Mouse (Mus musculus): ENCODE results near the gene Cdk6. TPM values are rescaled to one million over a fixed set of nuclear protein-coding genes. Genes with fewer than 3 reads are reported as not detected.
"Not testable (repeated sequence)": the region's sequence is repeated elsewhere in the genome, so short reads cannot be mapped to it uniquely, and the experiment has no call there.

Gene Cdk6
- total RNA-seq, 2 experiments from 2014 or later: 7.6 to 7.9 TPM

DNA sequence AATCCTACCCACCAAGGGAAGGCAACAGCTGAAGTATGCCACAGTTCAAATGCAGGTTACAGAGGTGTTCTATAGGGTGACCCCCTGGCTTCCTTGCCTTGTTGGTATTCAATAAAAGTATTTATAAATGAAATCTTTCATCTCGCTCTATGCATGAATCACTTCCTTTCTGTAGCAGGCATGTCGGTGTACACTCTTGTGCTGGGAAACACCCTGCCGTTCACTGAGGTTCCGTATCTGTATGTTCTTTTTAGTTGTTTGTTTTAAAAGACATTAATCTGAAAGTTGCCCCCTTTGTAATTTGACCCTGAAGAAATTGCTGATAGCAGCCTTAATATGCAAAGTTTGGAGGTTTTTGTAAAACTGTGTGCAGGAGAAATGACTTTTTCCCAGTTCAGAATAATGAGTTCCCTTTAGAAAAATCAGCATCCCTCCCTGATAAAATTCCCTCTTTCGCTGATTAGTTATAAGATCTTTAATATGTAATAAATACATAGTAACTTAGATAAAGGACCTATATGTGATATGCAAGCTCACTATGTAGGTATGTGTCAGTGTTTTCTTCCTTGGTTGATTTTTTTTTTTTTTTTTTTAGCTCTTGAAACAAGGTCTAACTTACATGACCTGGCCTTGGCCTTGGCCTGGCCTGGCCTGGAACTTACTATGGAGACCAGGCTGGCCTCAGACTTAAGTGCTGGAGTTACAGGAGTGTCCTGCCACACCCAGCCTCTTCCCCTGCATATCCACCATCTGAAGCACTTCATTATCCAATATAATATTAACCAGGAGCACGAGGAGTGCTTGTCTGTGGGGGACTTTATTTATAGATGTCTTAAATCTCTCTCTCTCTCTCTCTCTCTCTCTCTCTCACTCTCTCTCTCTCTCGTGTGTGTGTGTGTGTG, 167.4 kb downstream of the Cdk6 start:
- no peak for DNase-seq (ENCODE audit: low spot score in 2 of 2)

DNA sequence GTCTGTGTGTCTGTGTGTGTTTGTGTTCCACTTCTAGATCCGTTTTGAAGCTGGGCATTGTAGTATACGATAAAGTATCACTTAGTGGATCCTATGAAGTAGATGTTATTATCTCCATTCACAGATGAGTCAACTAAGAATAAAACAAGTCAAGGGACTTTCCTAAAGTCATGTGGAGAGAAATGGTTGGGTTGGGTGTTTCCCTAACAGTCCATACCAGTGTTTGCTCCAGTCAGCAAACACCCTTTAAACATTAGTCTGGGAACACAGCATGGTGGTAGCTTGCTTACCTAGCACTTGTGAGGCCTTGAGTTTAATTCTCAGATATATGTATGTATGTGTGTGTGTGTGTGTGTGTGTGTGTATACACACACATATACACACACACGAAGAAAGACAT, 168.2 kb downstream of the Cdk6 start:
- DNase-seq (ENCODE audit: low spot score in 2 of 2): no peak

DNA sequence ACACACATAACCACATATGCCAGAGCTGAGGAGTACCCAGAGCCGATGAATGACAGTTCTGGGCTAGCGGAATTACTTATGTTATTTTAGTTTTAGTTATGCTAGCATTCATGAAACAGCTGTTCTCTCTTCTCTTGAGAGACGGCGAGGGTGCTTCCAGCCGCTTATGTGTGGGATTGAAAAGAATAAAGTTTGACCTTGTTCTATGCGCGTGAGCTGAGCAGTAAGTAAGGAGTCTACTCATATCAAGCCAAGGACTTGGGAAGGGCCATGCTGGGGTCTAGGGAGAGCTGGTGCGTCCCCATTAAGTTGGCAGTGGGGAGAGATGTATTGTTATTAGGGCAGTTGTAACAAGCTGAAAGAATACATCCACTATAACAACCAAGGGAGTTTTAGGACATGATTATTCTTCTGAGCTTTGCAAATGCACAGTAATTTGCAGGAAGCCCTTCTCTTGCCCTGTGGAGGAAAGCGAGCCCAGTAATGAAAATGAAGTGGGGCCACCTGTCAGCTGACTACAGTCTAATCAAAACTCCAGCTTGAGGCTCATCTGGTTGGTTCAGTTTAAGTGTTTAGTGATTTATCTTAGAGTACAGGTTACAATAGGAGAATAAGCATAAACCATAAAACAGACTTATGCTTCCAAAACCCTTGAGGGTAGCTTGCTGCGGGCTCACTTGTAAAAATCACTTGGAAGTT, 170.0 kb downstream of the Cdk6 start:
- DNase-seq (ENCODE audit: low spot score in 2 of 2): no peak

DNA sequence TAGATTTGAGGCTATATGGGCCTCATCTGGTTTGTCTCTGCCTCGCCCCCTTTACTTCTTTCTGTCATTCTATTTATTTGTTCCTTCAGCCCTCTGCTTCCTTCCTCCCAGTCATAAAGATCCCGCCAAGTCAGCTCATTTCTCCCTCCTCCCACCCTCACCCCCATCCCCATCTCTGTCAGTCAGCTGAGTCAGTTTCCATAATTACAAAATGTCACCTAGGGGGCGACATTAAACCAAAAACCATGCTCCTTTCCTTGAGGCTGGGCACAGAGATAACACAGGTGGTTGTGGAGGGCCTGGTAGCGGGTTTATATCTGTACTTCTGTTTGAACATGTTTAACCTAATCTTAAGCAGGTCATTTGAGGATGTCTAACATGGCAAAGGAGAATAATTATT, 171.3 kb downstream of the Cdk6 start:
- DNase-seq (ENCODE audit: low spot score in 2 of 2): no peak

DNA sequence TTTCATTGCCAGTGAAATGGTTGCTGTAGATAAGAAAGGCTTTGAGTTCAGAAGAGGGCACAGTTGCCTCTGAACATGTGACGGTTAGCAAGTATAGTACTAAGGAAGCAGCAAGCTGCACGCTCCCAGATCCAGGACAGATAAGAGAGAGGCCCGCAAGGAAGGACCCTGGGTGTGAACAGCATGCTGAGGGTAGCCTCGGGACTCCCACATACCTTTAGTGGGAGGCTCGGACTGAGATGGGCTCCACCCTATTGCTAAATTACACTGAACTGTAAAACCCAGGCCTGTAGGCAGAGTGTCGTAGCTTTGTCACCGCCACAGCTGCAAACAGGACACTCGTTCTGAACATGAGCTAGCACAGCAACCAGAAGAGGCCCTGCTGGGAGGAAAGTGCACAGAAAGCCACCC, 173.6 kb downstream of the Cdk6 start:
- DNase-seq (ENCODE audit: low spot score in 2 of 2): no peak

DNA sequence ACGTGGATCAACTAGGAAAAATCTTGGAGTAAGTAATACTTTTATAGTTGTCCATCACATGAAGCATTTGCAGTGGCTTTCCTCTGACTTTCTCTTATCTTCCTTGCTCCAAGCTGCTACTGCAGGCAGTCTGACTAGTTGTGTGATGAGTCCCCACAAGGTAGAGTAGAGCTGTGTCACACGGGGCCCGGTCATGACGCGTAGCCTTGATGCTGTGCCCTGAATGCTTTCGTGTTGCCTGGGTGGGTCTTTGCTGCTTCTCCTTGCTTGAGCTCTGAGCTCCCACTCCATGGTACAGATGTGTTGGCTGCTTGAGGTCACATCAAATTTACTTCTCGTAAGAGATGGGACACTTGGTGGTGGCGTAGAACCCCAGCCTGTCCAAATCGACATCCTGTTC, 174.2 kb downstream of the Cdk6 start:
- DNase-seq (ENCODE audit: low spot score in 2 of 2): no peak

DNA sequence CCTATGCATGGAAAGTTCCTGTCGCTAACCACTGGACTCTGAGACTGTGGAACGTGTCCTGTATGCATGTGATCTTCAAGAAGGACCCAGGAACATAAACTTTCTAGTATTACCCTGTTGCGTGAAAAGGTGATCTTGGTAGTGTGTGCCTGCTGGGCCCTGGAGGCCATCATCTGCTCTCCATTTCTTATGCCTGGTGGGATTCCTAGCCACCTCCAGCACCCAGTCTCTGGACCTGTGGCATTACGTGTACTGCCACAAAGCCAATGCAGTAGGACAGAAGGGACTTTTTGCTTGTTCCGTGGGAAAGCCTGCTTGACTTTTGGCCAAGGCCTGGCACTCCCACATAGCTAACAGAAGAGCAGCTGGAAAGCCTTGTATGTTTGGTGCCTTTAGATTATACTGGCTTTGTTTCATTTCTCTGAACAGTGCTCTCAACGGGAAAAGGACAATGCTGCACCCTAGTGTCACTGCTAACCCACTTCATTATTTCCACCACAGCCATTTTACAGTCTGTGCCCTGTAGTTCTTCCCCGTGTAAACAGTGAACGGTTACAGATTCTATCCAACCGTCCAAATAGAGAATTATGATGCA, 175.3 kb downstream of the Cdk6 start:
- DNase-seq (ENCODE audit: low spot score in 2 of 2): peak; percentile 54 to 74

DNA sequence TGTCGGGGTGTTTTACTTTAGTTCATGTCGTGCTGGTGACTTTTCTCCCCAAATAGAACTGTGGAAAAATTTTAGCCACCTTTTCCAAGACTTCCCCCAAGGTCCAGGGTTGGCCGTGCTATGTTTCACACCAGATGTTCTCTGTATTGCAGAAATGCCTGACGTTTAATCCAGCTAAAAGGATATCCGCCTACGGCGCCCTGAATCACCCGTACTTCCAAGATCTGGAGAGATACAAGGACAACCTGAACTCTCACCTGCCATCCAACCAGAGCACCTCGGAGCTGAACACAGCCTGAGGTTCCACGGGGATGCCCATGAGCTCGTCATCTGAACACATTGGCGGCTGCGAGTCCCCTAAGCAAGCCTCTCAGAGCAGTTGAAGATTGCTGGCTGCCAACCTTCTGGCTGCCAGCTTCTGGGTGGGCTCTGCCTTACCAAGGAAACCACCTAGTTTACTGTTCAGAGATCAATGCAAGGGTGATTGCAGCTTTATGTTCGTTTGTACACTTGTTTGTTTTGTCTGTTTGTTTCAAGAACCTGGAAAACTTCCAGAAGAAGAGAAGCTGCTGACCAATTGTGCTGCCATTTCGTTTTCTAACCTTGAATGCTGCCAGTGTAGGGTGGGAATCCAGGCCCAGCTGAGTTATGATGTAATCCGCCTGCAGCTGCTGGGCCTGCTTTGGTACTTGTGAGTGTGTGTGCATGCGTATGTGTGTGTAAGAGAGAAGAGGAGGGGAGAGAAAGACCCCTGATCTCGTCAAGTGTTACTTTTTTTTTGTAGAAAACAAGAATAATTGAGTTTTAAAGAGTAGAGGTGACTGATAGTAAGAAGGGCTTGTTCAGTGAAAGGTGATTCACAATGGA, 179.4 kb downstream of the Cdk6 start:
- DNase-seq (ENCODE audit: low spot score in 2 of 2): no peak

DNA sequence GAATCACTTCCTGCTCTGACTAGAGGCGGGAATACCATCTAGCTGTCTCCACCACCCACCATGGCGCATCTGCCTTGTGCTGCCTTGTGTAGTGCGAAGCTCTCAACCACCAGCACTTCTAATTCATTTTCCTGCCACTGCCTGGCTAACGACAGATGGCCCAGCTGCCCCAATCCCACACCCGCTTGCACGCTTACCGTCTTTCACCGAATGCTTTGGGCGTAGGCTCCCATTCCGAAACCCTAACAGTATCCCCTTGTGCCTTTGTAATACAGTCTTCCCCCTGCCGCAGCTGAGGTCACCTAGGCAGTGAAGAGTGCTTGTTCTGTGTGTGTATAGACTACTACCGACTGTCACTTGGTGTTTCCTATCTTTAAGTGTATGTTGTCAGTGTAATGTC, 180.5 kb downstream of the Cdk6 start:
- DNase-seq (ENCODE audit: low spot score in 2 of 2): no peak

DNA sequence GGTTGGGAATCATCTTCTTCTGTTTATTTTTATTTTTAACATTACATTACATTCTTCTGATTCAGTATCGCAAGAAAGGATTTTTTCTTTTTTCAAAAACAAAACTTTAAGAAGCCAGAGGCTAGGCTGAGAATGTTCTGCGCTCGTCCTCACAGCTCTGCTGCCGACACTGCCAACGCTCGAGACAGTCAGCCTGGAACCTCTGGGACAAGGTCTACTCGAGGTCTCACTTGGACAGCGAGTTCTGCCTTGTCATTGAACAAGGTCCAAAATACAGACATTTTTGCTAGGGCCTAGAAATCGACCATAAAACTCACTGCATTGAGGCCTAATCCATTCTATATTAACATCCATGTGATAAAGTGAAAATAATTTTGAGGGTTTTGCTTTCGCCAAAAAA, 181.5 kb downstream of the Cdk6 start:
- DNase-seq (ENCODE audit: low spot score in 2 of 2): no peak

DNA sequence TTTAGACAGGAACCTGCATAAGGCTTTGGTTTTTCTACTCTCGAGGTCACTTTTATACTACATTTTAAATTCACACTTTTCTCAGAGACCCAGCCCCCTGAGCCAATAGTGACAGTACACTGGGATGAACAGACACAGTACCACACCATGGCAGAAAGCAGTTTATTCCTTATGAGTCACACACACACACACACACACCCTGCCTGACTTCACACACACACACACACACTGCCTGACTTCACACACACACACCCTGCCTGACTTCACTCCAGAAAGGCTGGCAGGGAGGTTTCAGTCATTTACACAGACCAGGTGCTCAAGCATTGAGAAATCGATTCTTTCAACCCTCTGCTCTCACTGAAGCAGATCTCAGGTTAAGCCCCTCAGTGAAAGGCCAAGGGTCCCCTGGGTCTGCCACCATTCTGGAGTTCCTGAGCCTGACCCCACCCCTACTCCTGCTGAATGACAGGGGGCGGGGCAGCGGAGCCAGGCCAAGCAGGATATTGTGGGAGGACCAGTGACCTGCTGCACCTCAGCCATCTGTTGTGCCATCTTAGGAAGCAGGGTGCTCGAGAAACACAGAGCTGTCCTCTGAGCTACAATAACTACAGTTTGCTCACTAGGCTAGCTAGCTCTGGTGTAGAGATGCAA, 185.9 kb downstream of the Cdk6 start:
- DNase-seq (ENCODE audit: low spot score in 2 of 2): no peak

DNA sequence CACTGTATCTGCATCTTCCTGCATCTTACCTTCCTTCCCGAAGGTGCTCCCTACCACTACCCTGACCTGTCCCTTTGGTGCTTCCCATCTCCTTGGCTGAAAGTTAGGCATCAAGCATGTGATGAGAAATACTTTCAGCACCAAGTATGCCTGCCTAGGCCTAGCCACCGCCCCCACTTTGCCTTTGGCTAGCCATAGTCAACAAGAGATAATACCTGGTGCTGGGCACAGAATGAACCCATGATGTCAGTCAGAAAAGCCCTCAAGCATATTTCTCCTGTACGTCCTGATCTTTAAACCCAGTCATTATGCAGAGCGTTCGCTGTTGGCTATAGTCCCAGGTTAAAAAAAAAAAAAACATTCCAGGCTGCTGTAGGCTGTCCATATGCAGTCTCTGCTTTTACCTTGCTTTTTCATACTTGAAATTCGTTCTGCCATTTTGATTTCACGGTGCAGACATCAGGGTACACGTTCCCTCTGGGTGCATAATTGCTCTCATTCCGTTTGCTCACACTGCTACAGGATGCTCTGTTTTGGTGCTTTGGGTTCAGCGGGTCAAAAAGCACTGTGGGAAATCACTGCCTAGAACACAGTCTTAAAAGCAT, 188.4 kb downstream of the Cdk6 start:
- no peak for DNase-seq (ENCODE audit: low spot score in 2 of 2)

DNA sequence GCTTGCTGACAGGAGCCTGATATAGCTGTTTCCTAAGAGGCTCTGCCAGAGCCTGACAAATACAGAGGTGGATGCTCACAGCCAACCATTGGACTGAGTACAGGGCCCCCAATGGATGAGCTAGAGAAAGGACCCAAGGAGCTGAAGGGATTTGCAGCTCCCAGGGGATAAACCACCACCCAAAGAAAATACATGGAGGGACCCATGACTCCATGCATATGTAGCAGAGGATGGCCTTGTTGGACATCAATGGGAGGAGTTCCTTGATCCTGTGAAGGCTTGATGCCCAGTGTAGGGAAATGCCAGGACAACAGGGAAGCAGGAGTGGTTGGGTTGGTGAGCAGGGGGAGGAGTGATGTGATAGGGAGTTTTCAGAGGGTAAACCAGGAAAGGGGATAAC, 190.8 kb downstream of the Cdk6 start:
- not testable (repeated sequence) for DNase-seq (ENCODE audit: low spot score in 2 of 2)

DNA sequence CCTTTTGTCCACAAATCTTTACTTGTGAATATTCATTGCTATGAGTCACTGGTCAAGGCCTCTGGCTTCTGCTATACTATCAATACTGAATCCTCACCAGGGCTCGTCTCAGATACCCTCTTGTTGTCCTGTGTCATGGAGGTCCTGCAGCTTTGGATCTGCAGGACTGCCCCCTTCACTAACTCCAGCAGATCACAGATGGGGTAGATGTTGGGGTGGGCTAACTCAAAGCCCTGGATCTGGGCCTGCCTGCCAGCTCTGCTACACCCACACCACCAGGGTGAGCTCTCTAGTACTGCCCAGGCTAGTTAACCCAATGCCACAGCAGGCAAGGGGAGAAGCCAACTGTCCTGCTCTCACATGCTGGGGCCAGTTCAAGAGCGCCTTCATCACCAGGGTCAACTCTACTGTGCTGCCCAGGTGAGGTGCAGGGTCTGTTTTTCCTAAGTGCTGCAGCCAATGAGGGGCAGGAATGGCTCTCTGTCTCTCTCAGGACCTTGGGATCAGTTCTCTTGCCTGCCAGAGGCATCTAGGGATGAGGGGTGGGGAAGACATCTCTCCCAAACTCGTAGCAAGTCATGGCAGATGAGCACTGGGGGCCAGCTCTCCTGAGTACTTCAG, 195.4 kb downstream of the Cdk6 start:
- DNase-seq (ENCODE audit: low spot score in 2 of 2): no peak

DNA sequence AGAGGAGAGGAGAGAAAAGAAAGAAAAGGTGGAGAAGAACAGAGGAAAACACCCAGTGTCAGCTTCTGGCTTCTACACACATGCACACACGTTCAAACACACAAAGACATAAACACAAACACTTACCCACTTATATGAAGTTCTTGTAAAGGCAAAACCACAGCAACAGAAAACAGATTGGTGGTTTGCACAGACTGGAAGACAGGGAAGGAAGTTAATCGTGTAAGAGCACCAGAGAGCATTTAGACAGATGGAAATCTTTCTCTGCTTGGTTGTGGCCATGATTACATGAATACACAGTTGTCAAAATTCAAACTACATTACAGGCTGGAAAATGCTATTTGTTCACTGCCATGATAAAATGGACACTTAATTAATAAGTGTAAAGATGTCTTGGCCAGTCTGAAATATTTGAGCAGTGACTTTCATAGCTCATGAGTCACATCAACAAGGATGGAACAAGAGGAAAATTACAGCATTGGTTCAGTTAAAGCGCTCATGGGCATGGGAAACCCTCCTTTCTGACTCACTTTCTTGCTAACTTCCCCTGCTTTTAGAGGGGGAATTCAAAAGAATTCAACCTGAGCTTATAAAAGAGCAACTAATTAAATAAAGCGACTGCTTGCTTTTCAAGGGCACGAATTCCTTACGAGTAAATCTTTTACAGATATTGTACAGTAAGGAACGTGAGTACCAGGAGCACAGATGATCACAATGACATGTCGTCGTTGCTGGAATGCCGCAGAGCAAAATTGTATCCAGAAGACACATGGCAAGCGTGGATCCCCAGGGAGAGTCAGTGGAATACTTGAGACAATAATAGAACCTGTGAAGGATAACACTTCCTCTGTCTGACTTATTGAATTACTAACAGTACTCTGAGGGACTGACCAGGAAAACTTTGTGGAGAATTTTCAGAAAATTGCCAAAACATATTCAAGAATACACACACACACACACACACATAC, 197.5 kb downstream of the Cdk6 start:
- no peak for DNase-seq (ENCODE audit: low spot score in 2 of 2)

DNA sequence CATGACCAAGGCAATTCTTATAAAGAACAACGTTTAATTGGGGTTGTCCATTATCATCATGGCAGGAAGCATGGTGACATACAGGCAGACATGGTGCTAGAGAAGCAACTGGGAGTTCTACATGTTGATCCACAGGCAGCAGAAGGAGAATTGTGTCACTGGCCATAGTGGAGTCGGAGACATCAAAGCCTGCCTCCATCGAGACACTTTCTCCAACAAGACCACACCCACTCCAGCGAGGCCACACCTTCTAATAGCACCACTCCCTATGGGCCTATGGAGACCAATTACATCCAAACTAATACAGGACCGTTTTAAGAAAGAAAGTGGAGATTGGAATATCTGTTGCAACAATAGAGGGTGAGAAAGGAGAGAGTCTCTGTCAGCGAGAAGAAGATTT, 200.6 kb downstream of the Cdk6 start:
- no peak for DNase-seq (ENCODE audit: low spot score in 2 of 2)

DNA sequence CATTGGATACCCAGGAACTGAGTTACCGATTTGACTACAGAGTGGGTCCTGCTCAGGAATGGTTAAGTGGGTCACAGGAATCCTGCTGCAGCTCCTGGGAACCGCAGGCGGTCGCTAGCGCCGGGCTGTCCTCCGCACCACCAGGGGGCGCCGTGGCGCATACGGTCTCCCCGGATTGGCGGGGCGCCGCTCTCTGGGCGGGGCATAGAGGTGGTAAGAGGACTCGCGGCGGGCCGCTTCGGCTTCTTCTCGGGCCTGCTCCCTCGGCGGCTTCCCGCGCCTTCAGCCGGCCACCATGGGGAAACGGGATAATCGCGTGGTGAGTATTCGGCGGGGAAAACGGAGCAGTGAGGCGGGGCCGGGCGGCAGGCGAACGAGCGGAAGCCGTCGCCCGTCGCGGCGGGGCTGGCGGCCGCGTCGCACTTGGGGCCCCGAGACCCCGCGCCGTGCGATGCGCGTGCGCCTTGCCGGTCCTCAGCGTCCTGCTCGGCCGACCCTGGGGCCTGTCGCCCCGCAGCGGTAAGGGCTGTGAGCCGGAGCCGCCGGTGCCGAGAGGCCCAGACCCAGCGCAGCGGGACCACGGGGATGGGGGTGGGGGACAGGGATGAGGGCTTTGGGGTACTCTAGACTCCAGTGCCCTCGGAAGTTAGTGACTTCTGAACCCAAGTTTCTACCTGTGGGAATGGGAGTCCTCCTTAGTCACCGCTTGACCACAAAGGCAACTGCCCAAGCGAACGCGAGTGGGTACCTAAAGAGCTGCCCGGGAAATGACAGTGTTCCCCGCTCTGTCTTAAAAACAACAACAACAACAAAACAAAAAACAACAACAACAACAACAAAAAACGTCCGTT, 202.6 kb downstream of the Cdk6 start, which contains the start of gene Fam133b:
Gene Fam133b (plus strand): TSS at position 205 of the 851 bp plus-strand sequence.
- DNase-seq (ENCODE audit: low spot score in 2 of 2): peak; percentile 97 to 98

DNA sequence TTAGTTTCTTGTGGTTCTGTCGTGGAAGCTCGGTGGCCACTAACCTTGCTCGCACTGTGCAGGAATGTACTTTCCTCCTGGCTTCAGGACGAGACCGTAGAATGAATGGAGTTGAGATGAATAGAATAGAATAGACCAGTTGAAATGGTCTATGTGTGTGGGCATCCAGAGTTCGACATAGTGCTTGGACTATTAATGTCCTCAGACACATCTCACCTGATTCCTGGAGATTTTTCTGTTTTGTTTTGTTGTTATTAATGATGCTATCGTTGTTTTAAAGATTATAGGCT, 203.1 kb downstream of the Cdk6 start:
- DNase-seq (ENCODE audit: low spot score in 2 of 2): no peak

All from layer of hippocampus, postnatal 14 days (tissue).